Comparison of ENCODE assay signal across 8 mouse cellular contexts in the genomic region with DNA sequence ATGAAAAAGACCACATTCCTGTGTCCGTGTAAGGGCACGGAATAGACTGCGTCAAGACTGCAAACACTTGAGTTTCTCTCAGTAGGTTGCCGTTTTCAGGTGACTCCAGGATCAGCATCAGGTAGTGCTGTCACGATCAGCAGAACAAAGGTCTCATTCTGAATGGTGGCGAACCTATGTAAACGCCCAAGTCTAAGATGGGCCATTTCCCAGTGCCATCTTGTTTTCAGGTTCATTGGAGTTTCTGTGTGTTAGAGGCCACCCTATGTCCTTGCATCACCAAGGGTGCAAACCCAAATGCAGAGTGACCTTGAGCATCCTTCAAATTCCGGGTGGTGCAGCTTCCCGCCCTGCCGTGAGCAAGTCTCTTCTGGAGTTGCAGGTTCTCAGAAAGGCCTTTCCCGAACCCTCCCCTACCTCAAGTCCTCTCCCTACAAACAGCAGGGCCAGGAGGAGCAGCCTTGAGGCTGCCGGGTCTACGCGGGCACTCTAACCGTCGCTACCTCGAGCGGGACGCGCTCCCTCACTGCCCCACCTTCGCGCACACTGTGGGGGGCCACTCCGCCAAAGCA. TPM values are rescaled to one million over a fixed set of nuclear protein-coding genes. Genes with fewer than 3 reads are reported as not detected.
DNase-seq lines count a peak whose midpoint lies in the region; ATAC-seq lines count a peak whose summit lies in the region.

Myo5a (plus strand) TSS at position 559 of the 572 bp plus-strand sequence.

- peak within 1 kb of the TSS; percentile 70 for H3K4me2 ChIP-seq in kidney, embryonic 16.5 days (replicated peaks; ENCODE audit: low read depth, low read length)
- peak within 1 kb of the TSS; percentile 63 for H3K4me2 ChIP-seq in forebrain, embryonic 12.5 days
- peak within 1 kb of the TSS; percentile 85 for H3K4me2 ChIP-seq in intestine, embryonic 14.5 days (ENCODE audit: low read length)

- no peaks in the 10 kb centered on the region for H3K36me3 ChIP-seq in kidney, embryonic 16.5 days (ENCODE audit: insufficient read depth, low read length)
- no peaks in the 10 kb centered on the region for H3K36me3 ChIP-seq in forebrain, embryonic 12.5 days (replicated peaks)
- no peaks in the 10 kb centered on the region for H3K36me3 ChIP-seq in intestine, embryonic 14.5 days (ENCODE audit: control insufficient read depth, insufficient read depth, low read length)

- peaks cover 11% of the 10 kb centered on the region for H3K4me1 ChIP-seq in kidney, embryonic 16.5 days (ENCODE audit: insufficient read depth, low read length)
- H3K4me1 ChIP-seq in forebrain, embryonic 12.5 days: peaks cover 20% of the 10 kb centered on the region
- H3K4me1 ChIP-seq in intestine, embryonic 14.5 days (replicated peaks; ENCODE audit: control insufficient read depth, insufficient read depth, low read length): peaks cover 7% of the 10 kb centered on the region; the same call in 1 of the 2 replicates

- WGBS in kidney, embryonic 16.5 days: 23% methylated on average over 23 of the region's 23 CpGs
- WGBS in forebrain, embryonic 12.5 days: 18% methylated on average over 23 of the region's 23 CpGs
- 21% methylated on average over 23 of the region's 23 CpGs for WGBS in intestine, embryonic 14.5 days

- H3K9ac ChIP-seq in kidney, embryonic 16.5 days (replicated peaks; ENCODE audit: low read length): peak within 1 kb of the TSS; percentile 83
- peak within 1 kb of the TSS; percentile 95 for H3K9ac ChIP-seq in forebrain, embryonic 12.5 days
- peak within 1 kb of the TSS; percentile 71 for H3K9ac ChIP-seq in intestine, embryonic 14.5 days (ENCODE audit: low read length)

- no peaks in the 10 kb centered on the region for H3K9me3 ChIP-seq in kidney, embryonic 16.5 days (ENCODE audit: low read length)
- H3K9me3 ChIP-seq in forebrain, embryonic 12.5 days: no peaks in the 10 kb centered on the region
- H3K9me3 ChIP-seq in intestine, embryonic 14.5 days (ENCODE audit: control insufficient read depth, low read length): no peaks in the 10 kb centered on the region

- peak within 1 kb of the TSS; percentile 82 for H3K27ac ChIP-seq in kidney, embryonic 16.5 days (ENCODE audit: low read length)
- peak within 1 kb of the TSS; percentile 98 for H3K27ac ChIP-seq in forebrain, embryonic 12.5 days
- peak within 1 kb of the TSS; percentile 82 for H3K27ac ChIP-seq in intestine, embryonic 14.5 days (ENCODE audit: low read depth)

- peak; percentile 7 for ATAC-seq in kidney, embryonic 16.5 days (ENCODE audit: low FRiP score, low TSS enrichment)
- ATAC-seq in forebrain, embryonic 12.5 days (ENCODE audit: low FRiP score): peak; percentile 5; the same call in 1 of the 2 replicates
- peak; percentile 3; the same call in 1 of the 2 replicates for ATAC-seq in intestine, embryonic 14.5 days (replicated peaks; ENCODE audit: low FRiP score, low TSS enrichment, low read depth)

- no peak for DNase-seq in kidney, postnatal 4 days
- DNase-seq in MN1 (ENCODE audit: low spot score): peak; percentile 10
- DNase-seq in intestine, embryonic 14.5 days (ENCODE audit: low spot score): no peak
- peak; percentile 13 for DNase-seq in mesoderm, embryonic 11.5 days (ENCODE audit: low read depth, low spot score)
- DNase-seq in retina, embryonic 14.5 days (ENCODE audit: low spot score): no peak
- no peak for DNase-seq in ovary, postnatal 14 days (ENCODE audit: low spot score)

- no peaks in the 10 kb centered on the region for H3K27me3 ChIP-seq in kidney, embryonic 16.5 days (ENCODE audit: insufficient read depth, low read length)
- no peaks in the 10 kb centered on the region for H3K27me3 ChIP-seq in forebrain, embryonic 12.5 days
- no peaks in the 10 kb centered on the region for H3K27me3 ChIP-seq in intestine, embryonic 14.5 days (replicated peaks; ENCODE audit: control insufficient read depth, insufficient read depth, low read length)

- H3K4me3 ChIP-seq in kidney, embryonic 16.5 days (ENCODE audit: low read length): peak within 1 kb of the TSS; percentile 71
- H3K4me3 ChIP-seq in forebrain, embryonic 12.5 days (replicated peaks): peak within 1 kb of the TSS; percentile 86
- H3K4me3 ChIP-seq in intestine, embryonic 14.5 days (ENCODE audit: low read depth, low read length): peak within 1 kb of the TSS; percentile 66

RNA-seq across cellular contexts. Expression of gene Myo5a, which starts in this region (rescaled TPM):
- 9.8 and 13.5 TPM in 2 replicates for polyA plus RNA-seq in kidney, embryonic 16.5 days (2015; fragmentation: Nextera tagmentation; extraction: Ambion mirVana)
- 36.8 and 45.9 TPM in 2 replicates for polyA plus RNA-seq in forebrain, embryonic 12.5 days (2016; fragmentation: Nextera tagmentation; extraction: Ambion mirVana)
- polyA plus RNA-seq in intestine, embryonic 14.5 days (2014; fragmentation: Nextera tagmentation; extraction: Ambion mirVana): 13.1 and 14.6 TPM in 2 replicates

Comparison
In these comparisons a context has a peak if more than half of its experiments do, and no peak if none do; other contexts are left out.
1. DNase-seq: peak in MN1 (single experiment) and mesoderm, embryonic 11.5 days (single experiment); none in kidney, postnatal 4 days (0 of 2), intestine, embryonic 14.5 days (single experiment), retina, embryonic 14.5 days (single experiment) and ovary, postnatal 14 days (single experiment).
2. Peak in every context shown above with its lines, with median percentiles within 50 percentile points of each other: ATAC-seq, H3K27ac ChIP-seq, H3K4me2 ChIP-seq, H3K4me3 ChIP-seq and H3K9ac ChIP-seq.